Mouse (Mus musculus) liver, embryonic 13.5 days (tissue): ENCODE results near the gene Herpud1. TPM values are rescaled to one million over a fixed set of nuclear protein-coding genes. Genes with fewer than 3 reads are reported as not detected.

Source experiments
- ATAC-seq: fragments of 200-750 bp; cut with Nextera tagmentation; 2 replicates; pipeline ENCODE4 v1.8.0; 2017; ENCODE audit warnings: low read depth, mild to moderate bottlenecking, moderate number of reproducible peaks, moderate library complexity
- DNase-seq: peaks from one replicate; pipeline ENCODE4 v3.0.0; 2022
- H3K27ac ChIP-seq: fragments of 300-500 bp; sonication (generic); 2 replicates; pipeline ENCODE4 v1.5.1; 2015; ENCODE audit warnings: moderate library complexity, mild to moderate bottlenecking, inconsistent platforms
- H3K27me3 ChIP-seq: fragments of 300-500 bp; sonication (generic); 2 replicates; pipeline ENCODE4 v1.6.1; 2015; ENCODE audit warnings: mild to moderate bottlenecking, inconsistent platforms
- H3K36me3 ChIP-seq: fragments of 300-500 bp; sonication (generic); 2 replicates; pipeline ENCODE4 v1.6.1; 2015; ENCODE audit warnings: mild to moderate bottlenecking, inconsistent platforms
- H3K4me1 ChIP-seq: fragments of 300-500 bp; sonication (generic); replicated peaks from 2 replicates; pipeline ENCODE4 v1.6.1; 2015; ENCODE audit warnings: inconsistent platforms
- H3K4me2 ChIP-seq: fragments of 300-500 bp; sonication (generic); 2 replicates; pipeline ENCODE4 v1.6.1; 2015; ENCODE audit warnings: inconsistent platforms, mild to moderate bottlenecking, moderate library complexity
- H3K4me3 ChIP-seq: fragments of 300-500 bp; sonication (generic); replicated peaks from 2 replicates; pipeline ENCODE4 v1.5.1; 2015; ENCODE audit warnings: mild to moderate bottlenecking, inconsistent platforms
- H3K9ac ChIP-seq: fragments of 300-500 bp; sonication (generic); 2 replicates; pipeline ENCODE4 v1.6.1; 2015; ENCODE audit warnings: mild to moderate bottlenecking, inconsistent platforms
- H3K9me3 ChIP-seq: fragments of 300-500 bp; sonication (generic); replicated peaks from 2 replicates; pipeline ENCODE4 v1.6.1; 2016; ENCODE audit warnings: inconsistent platforms
- WGBS: fragments of 180-500 bp; shearing (Covaris S2); methylation state at CpG from one replicate; pipeline ENCODE4 v1.1.7; 2015; ENCODE audit not compliant: insufficient replicate concordance; 5-methylcytosine and 5-hydroxymethylcytosine counted together
- polyA plus RNA-seq: library from polyadenylated mRNA; unstranded; fragments of >200 nt; fragmentation: Nextera tagmentation; extraction: Ambion mirVana; gene quantifications from 2 replicates; pipeline ENCODE4 v1.2.1, GENCODE M21; 2015

Gene Herpud1
- polyA plus RNA-seq, 1 experiment from 2014 or later = 78.4 TPM

GRCm38 (mm10) chr8:94376176-94376575 lies 10.1 kb upstream of the Herpud1 start:
- DNase-seq = no peak
- 71% methylated on average over 3 of the region's 3 CpGs for WGBS
- ATAC-seq = no peak
- Histone ChIP-seq H3K9ac (0 out of 2 replicates have a peak overlapping the region, but pooled peaks have one; percentile 63), H3K4me3 (no peak overlapping the region), H3K27me3 (peaks cover 3% of the 10 kb centered on the region; the same call in 1 of the 2 replicates), H3K9me3 (no peaks in the 10 kb centered on the region), H3K36me3 (no peaks in the 10 kb centered on the region), H3K4me1 (peaks cover 44% of the 10 kb centered on the region), H3K27ac (peak overlapping the region; percentile 82), H3K4me2 (no peak overlapping the region)

GRCm38 (mm10) chr8:94376580-94376979 lies 9.7 kb upstream of the Herpud1 start:
- Histone ChIP-seq H3K9ac (no peak overlapping the region), H3K4me2 (no peak overlapping the region), H3K9me3 (no peaks in the 10 kb centered on the region), H3K36me3 (no peaks in the 10 kb centered on the region), H3K4me1 (peaks cover 44% of the 10 kb centered on the region), H3K27me3 (peaks cover 3% of the 10 kb centered on the region; the same call in 1 of the 2 replicates), H3K27ac (peak overlapping the region; percentile 82), H3K4me3 (no peak overlapping the region)
- DNase-seq (no peak), ATAC-seq (no peak)
- 93% methylated on average over 2 of the region's 2 CpGs for WGBS

- no peak for ATAC-seq
- Histone ChIP-seq H3K4me2 (no peak overlapping the region), H3K4me3 (no peak overlapping the region), H3K9me3 (no peaks in the 10 kb centered on the region), H3K27me3 (peaks cover 3% of the 10 kb centered on the region; the same call in 1 of the 2 replicates), H3K36me3 (no peaks in the 10 kb centered on the region), H3K27ac (peak overlapping the region; percentile 82), H3K4me1 (peaks cover 44% of the 10 kb centered on the region), H3K9ac (no peak overlapping the region)
- 75% methylated on average over 4 of the region's 4 CpGs for WGBS
- DNase-seq = no peak
Observed at GRCm38 (mm10) chr8:94377031-94377430, 9.2 kb upstream of the Herpud1 start.

- H3K27me3 ChIP-seq = peaks cover 3% of the 10 kb centered on the region; the same call in 1 of the 2 replicates
- no peaks in the 10 kb centered on the region for H3K9me3 ChIP-seq
- H3K4me3 ChIP-seq = 0 out of 2 replicates have a peak overlapping the region, but pooled peaks have one; percentile 18
Observed at GRCm38 (mm10) chr8:94377714-94378205, 8.5 kb upstream of the Herpud1 start.

GRCm38 (mm10) chr8:94378763-94379415 lies 7.3 kb upstream of the Herpud1 start:
- DNase-seq (no peak), ATAC-seq (no peak)
- no peak overlapping the region for H3K9ac ChIP-seq
- WGBS = 71% methylated on average over 15 of the region's 15 CpGs
- no peaks in the 10 kb centered on the region for H3K36me3 ChIP-seq
- peaks cover 50% of the 10 kb centered on the region for H3K4me1 ChIP-seq
- H3K4me3 ChIP-seq = no peak overlapping the region
- no peak overlapping the region for H3K27ac ChIP-seq
- peaks cover 3% of the 10 kb centered on the region; the same call in 1 of the 2 replicates for H3K27me3 ChIP-seq
- no peak overlapping the region for H3K4me2 ChIP-seq
- no peaks in the 10 kb centered on the region for H3K9me3 ChIP-seq

More at GRCm38 (mm10) chr8:94377714-94378205, 8.5 kb upstream of the Herpud1 start:
- Histone ChIP-seq H3K9ac (no peak overlapping the region), H3K4me1 (peaks cover 44% of the 10 kb centered on the region), H3K27ac (peak overlapping the region; percentile 35), H3K36me3 (no peaks in the 10 kb centered on the region), H3K4me2 (peak overlapping the region; percentile 4; the same call in 1 of the 2 replicates)
- ATAC-seq (peak; percentile 62), DNase-seq (peak; percentile 13)
- WGBS = 66% methylated on average over 11 of the region's 11 CpGs

GRCm38 (mm10) chr8:94379686-94380085 lies 6.6 kb upstream of the Herpud1 start:
- no peak for DNase-seq
- no peaks in the 10 kb centered on the region for H3K36me3 ChIP-seq
- no peak overlapping the region for H3K27ac ChIP-seq
- ATAC-seq = no peak
- peaks cover 51% of the 10 kb centered on the region for H3K4me1 ChIP-seq
- H3K4me3 ChIP-seq = no peak overlapping the region
- WGBS = 85% methylated on average over 9 of the region's 9 CpGs
- no peak overlapping the region for H3K4me2 ChIP-seq
- H3K9ac ChIP-seq = no peak overlapping the region
- no peaks in the 10 kb centered on the region for H3K9me3 ChIP-seq
- H3K27me3 ChIP-seq = peaks cover 3% of the 10 kb centered on the region; the same call in 1 of the 2 replicates

- Histone ChIP-seq H3K9ac (peak overlapping the region; percentile 23), H3K36me3 (peaks cover 9% of the 10 kb centered on the region), H3K4me3 (no peak overlapping the region), H3K4me1 (peaks cover 44% of the 10 kb centered on the region), H3K4me2 (peak overlapping the region; percentile 26), H3K9me3 (no peaks in the 10 kb centered on the region), H3K27me3 (peaks cover 3% of the 10 kb centered on the region; the same call in 1 of the 2 replicates), H3K27ac (no peak overlapping the region)
- 37% methylated on average over 7 of the region's 7 CpGs for WGBS
- no peak for DNase-seq
- no peak for ATAC-seq
Observed at GRCm38 (mm10) chr8:94384166-94384565, 2.1 kb upstream of the Herpud1 start.

GRCm38 (mm10) chr8:94385506-94386213 lies 578 bp upstream of the Herpud1 start:
- 0 out of 2 replicates have a peak, but pooled peaks have one; percentile 0 for ATAC-seq
- no peaks in the 10 kb centered on the region for H3K9me3 ChIP-seq
- DNase-seq = no peak

GRCm38 (mm10) chr8:94387027-94387684 lies 918 bp downstream of the Herpud1 start:
- ATAC-seq (peak; percentile 83), DNase-seq (peak; percentile 80)
- H3K36me3 ChIP-seq = peaks cover 39% of the 10 kb centered on the region
- 1% methylated on average over 25 of the region's 25 CpGs for WGBS
- peak overlapping the region; percentile 98 for H3K9ac ChIP-seq
- peaks cover 52% of the 10 kb centered on the region for H3K4me1 ChIP-seq
- no peaks in the 10 kb centered on the region for H3K27me3 ChIP-seq
- H3K9me3 ChIP-seq = no peaks in the 10 kb centered on the region
- peak overlapping the region; percentile 95 for H3K4me3 ChIP-seq
- H3K27ac ChIP-seq = peak overlapping the region; percentile 98
- H3K4me2 ChIP-seq = peak overlapping the region; percentile 92

More at GRCm38 (mm10) chr8:94385506-94386213, 578 bp upstream of the Herpud1 start:
- peaks cover 52% of the 10 kb centered on the region for H3K4me1 ChIP-seq
- H3K36me3 ChIP-seq = peaks cover 24% of the 10 kb centered on the region
- H3K27ac ChIP-seq = peak overlapping the region; percentile 98
- WGBS = 27% methylated on average over 20 of the region's 20 CpGs
- peak overlapping the region; percentile 98 for H3K9ac ChIP-seq
- peak overlapping the region; percentile 95 for H3K4me3 ChIP-seq
- H3K27me3 ChIP-seq = peaks cover under 1% of the 10 kb centered on the region; the same call in 1 of the 2 replicates
- H3K4me2 ChIP-seq = peak overlapping the region; percentile 92

GRCm38 (mm10) chr8:94387785-94388184 lies 1.5 kb downstream of the Herpud1 start:
- Histone ChIP-seq H3K27ac (peak overlapping the region; percentile 98), H3K9ac (peak overlapping the region; percentile 98), H3K4me3 (peak overlapping the region; percentile 95), H3K9me3 (no peaks in the 10 kb centered on the region), H3K4me1 (peaks cover 55% of the 10 kb centered on the region), H3K4me2 (peak overlapping the region; percentile 92), H3K36me3 (peaks cover 45% of the 10 kb centered on the region), H3K27me3 (no peaks in the 10 kb centered on the region)
- ATAC-seq (no peak), DNase-seq (no peak)
- 36% methylated on average over 6 of the region's 6 CpGs for WGBS

GRCm38 (mm10) chr8:94389531-94389930 lies 3.3 kb downstream of the Herpud1 start:
- Histone ChIP-seq H3K9ac (no peak overlapping the region), H3K4me2 (no peak overlapping the region), H3K36me3 (peaks cover 61% of the 10 kb centered on the region), H3K27ac (no peak overlapping the region), H3K4me1 (peaks cover 43% of the 10 kb centered on the region), H3K27me3 (no peaks in the 10 kb centered on the region), H3K4me3 (no peak overlapping the region), H3K9me3 (no peaks in the 10 kb centered on the region)
- 89% methylated on average over 6 of the region's 6 CpGs for WGBS
- DNase-seq (no peak), ATAC-seq (no peak)
